Mouse (Mus musculus): ENCODE data around the gene Esr1.

DNA sequence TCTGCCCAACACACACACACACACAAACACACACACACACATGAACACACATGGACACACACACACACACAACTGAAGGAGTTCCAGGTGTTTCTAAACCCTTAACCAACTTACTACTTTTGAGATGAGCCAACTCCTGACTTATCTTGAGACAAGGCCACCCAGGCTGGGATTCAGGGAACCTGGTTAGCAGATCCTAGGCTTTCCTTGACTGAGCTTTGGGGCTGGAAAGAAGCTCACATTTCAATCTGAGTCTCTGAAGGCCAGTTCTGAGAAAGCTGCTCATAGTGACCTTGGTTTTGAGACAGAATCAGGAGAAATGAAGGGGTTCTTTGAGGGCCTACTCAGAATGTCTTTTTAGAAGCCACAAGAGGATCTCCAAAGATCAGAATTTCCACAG is 360.2 kb downstream of the Esr1 start:
- TF ChIP-seq CTCF (IDR thresholded peaks at IDR 0.05; ENCODE audit: extremely low read depth, insufficient read length, insufficient replicate concordance, low read depth, low read length) (no peak), POLR2A (IDR thresholded peaks at IDR 0.05; ENCODE audit: low read depth, low read length) (no peak)

All from small intestine, adult 2 months (tissue).